Mouse (Mus musculus): ENCODE measurements around the gene Olfr710.
"Not testable (repeated sequence)": the region's sequence is repeated elsewhere in the genome, so short reads cannot be mapped to it uniquely, and the experiment has no call there.

DNA sequence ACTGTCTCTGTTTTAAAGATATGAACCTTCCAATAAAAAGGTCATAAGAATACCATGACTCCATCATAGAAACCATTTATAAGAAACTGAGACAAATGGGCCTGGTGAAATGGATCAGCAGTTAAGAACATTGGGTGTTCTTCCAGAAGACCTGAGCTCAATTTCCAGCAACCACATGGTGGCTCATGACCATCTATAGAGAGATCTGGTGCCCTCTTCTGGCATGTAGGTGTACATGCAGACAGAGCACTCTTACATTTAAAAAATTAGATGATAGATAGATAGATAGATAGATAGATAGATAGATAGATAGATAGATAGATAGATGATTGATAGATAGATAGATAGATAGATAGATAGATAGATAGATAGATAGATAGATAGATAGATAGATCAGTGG, 19.4 kb upstream of the Olfr710 start:
- not testable (repeated sequence) for TF ChIP-seq POLR2A, EP300 (IDR thresholded peaks at IDR 0.05; ENCODE audit: insufficient read depth, low read depth, low read length)
- peak; percentile 47 for TF ChIP-seq CTCF (IDR thresholded peaks at IDR 0.05)
